Mouse (Mus musculus) spleen, adult 18-20 months (tissue): ENCODE measurements around the gene Slamf7.

Source experiments
- DNase-seq, 2 experiments: peaks; one replicate each; pipeline ENCODE4 v3.0.0; 2022; ENCODE audit warnings: mixed read lengths in 2 of 2

The Slamf7 gene

DNA sequence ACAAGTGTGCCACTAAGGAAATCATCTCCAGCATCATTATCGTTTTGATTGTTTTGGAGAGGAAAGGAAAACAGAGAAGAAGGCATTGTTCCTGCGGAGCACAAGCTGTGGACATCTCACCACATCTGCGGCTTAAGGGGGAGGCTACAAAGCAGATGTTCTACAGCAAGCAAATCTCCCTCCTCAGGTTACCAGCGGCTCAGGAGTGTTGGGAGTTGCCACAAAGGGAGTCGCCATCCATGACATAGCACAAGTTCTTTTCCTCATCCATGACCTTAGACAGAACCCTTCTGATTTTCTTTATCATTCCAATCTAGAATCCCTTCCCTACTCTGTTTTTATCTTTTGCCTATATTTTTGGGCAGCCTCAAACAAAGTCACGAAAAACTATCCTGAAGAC lies 17.1 kb downstream of the Slamf7 start:
- DNase-seq, result no peak

GRCm38 (mm10) chr1:171631447-171631846 lies 21.4 kb downstream of the Slamf7 start:
- no peak for DNase-seq

DNA sequence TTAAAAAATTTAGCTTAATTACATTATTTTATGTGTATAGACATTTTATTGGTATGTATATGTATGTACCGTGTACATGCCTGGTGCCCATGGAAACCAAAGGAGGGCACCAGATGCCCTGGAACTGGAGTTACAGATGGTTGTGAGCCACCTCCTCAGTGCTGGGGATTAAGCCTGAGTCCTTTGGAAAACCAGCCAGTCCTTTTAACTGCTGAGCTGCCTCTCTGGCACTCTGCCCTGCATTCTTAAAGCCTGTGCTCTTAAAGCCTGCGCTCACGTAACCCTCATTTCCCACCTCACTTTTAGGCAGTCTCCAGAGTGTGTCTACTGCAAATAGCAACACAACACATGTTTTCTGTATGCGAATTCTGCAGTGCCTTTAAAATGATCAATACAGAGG lies 21.9 kb downstream of the Slamf7 start:
- no peak for DNase-seq

GRCm38 (mm10) chr1:171630041-171630440 lies 22.8 kb downstream of the Slamf7 start:
- DNase-seq, result no peak

DNA sequence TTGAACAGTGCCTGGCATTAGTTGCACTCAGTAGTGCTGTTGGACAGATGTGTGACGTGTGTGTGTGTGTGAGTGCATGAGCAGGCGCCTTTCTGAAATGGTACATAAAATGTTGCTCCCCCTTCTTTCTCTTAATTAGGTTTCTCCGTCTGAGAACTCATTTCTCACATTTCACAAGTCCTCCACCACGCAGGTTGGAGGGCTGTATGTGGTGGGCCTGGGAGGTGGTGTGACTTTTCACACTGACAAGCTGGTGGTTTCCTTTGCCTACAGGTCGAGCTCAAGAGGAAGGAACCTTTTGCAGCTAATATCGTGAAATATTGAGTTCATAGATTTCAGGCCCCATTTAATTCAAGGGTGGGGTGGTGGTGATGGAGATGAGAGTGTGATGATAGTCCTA lies 23.7 kb downstream of the Slamf7 start:
- DNase-seq, result no peak

- DNase-seq, result no peak
Measured at GRCm38 (mm10) chr1:171627801-171628200, 25.0 kb downstream of the Slamf7 start.

DNA sequence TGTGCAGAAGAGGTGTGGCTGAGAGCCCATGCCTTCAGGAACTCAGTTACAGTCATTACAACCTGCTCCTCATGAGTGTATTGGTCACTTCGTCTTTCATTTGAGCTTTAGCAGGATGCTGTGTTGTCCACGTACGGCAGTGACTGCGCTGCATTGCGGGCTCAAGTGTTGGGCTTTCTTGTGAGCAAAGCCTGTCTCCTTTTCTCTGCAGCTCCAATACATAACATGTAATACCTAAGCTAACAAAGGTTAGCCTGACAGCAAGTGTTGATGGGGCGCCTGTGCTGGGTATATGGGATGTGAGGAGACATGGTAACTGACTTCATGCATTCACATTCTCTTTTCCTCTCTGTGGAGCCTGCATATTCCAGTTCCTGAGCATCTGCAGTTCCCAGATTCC lies 32.7 kb downstream of the Slamf7 start:
- no peak for DNase-seq

DNA sequence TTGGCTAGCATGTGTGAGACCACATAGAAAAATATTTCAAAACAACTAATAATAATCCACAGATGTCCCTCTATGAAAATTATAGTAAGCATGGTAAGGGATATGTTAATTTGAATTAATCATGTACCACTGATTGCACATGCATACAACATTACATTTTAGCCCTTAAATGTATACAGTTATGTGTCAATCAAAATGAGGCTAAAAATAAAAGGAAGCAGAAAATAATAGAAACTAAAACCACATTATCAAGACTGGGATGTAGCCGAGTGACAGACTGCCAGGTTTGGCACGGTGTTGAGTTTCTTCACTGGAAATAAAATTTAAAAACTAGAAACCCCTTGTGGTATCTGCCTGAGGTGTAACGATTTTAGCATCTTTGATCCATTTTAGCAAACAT lies 33.2 kb downstream of the Slamf7 start:
- DNase-seq, result no peak

- peak; percentile 52 to 61 for DNase-seq
Measured at GRCm38 (mm10) chr1:171619001-171619400, 33.8 kb downstream of the Slamf7 start.

- DNase-seq, result no peak
Measured at GRCm38 (mm10) chr1:171616881-171617515, 35.8 kb downstream of the Slamf7 start.

DNA sequence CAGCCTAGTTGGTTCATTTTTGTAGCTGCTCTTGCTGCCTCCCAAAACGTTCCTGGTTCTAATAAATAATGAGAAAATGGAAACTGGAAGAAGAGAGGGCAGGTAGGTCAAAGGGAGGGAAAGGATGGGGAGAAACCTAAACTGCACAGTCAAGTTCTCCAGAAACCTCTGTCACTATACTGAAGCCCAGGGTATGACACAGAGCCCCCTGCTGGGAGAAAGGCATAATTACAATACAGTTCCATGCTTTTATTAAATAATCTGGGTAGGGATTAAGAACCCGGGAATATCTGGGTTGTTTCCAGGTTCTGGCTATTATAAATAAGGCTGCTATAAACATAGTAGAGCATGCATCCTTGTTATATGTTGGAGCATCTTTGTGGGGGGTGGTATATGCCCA lies 38.9 kb downstream of the Slamf7 start:
- DNase-seq, result no peak

DNA sequence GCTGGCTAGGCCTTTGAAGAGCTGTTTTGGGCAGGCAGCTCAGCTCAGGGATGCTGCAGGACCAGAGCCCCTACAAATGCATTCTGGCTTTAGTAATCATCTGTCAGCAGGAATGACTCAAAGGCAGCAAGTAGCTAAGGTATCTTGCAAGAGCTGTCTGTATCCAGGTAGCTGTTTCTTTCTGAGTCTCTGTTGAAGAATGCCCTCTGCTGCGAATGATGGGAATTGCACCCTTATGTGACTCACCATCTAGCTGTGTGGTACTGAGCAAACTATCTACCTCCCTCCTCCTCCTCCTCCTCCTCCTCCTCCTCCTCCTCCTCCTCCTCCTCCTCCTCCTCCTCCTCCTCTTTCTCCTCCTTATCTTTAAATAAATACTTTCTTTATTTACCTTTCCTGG lies 42.1 kb downstream of the Slamf7 start:
- no peak for DNase-seq

GRCm38 (mm10) chr1:171610026-171610425 lies 42.8 kb downstream of the Slamf7 start:
- no peak for DNase-seq

DNA sequence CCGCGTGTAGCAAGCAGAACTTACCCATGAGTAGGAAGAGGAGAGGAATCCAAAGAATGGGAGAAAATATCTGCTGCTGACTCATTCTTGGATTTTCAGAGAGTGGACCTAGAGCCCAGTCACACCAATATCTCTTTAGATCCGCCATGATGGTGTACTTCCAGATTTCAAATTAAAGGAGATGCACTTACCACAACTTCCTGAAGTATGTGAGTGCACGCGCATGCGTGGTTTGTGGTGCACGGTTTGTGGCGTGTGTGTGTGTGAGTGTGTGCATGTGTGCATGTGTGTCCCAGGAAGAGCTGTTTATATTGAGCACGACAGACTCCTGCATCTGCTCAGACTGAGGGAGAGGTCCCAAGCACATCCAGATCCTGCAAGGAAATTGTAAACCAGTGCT lies 45.7 kb downstream of the Slamf7 start, which contains the start of gene Ly9:
Ly9 (minus strand) TSS at position 235 of the 400 bp plus-strand sequence.
- peak; percentile 68 to 76 for DNase-seq

- no peak for DNase-seq
Measured at GRCm38 (mm10) chr1:171606656-171607055, 46.2 kb downstream of the Slamf7 start.

DNA sequence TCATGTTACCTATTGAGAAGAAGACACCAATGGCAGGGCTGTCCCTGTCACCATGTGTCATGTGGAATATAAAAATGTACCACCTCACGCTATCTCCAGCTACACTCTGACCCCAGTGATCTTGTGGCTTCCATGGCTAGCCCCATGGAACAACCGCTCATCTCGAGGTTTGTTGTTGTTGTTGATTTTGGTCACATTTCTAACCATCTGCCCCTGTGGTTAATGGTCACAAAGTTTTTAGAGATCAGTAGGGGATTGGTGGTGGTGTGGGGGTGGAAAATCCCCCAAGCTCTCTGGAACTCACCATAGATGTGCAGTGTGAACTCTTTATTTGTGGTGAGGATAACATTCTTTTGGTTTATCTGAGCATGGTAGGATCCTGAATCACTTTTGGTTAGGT lies 48.1 kb downstream of the Slamf7 start:
- no peak for DNase-seq

- DNase-seq, result no peak
Measured at GRCm38 (mm10) chr1:171584584-171584983, 68.3 kb downstream of the Slamf7 start.
